Mouse (Mus musculus) left cerebral cortex, adult 2 months (tissue): Measurements from ENCODE around the gene Rabgap1l. TPM values are rescaled to one million over a fixed set of nuclear protein-coding genes. Genes with fewer than 3 reads are reported as not detected.
A peak's percentile ranks its signal among the peaks of the same experiment; 100 is the strongest.
"Not testable (repeated sequence)": the region's sequence is repeated elsewhere in the genome, so short reads cannot be mapped to it uniquely, and the experiment has no call there.

Source experiments
- DNase-seq, 2 experiments: peaks; one replicate each; pipeline ENCODE4 v3.0.0; 2021 to 2022; ENCODE audit warnings: low spot score in 2 of 2, mixed read lengths in 1 of 2; ENCODE audit errors: extremely low spot score in 1 of 2
- H3K27ac ChIP-seq: fragments of 200-600 bp; 2 replicates; pipeline ENCODE4 v1.8.1; 2022
- H3K4me3 ChIP-seq: fragments of 200-600 bp; 2 replicates; pipeline ENCODE4 v1.8.1; 2022
- CTCF ChIP-seq: fragments of 200-600 bp; IDR thresholded peaks from 2 replicates; pipeline ENCODE4 v1.8.1; 2022; ENCODE audit warnings: antibody characterized with exemption, mild to moderate bottlenecking, moderate library complexity
- intact Hi-C: fragments of 180-260 bp; cut with DNase I; formaldehyde crosslinking; loops from one replicate; pipeline ENCODE4 v1.15.1; 2025
- total RNA-seq, 2 experiments: library from RNA; stranded (reverse); gene quantifications; 2 replicates each; pipeline ENCODE4 v1.2.3; 2021

Gene Rabgap1l
- total RNA-seq, 2 experiments from 2014 or later = 195 to 202 TPM

DNA sequence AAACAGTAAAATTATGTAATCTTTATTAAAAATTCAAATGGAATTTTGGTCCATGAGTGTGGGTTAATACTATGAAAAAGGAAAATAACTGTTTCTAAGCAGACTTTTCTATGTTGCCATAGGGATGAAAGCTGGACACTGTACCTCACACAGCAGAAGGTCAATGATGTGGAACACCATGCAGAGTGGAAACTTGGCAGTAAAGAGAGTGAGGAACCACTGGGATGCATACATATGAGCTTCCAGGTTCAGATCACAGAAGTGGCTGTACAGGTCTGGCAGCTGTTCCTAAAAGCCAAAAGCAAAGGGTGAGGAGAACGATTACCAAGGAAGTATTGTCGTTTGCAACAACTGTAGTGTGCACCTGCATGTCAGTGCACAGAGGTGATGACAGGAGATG lies 351.3 kb downstream of the Rabgap1l start:
- intact Hi-C loops = no loop called here
- TF ChIP-seq CTCF = no peak
- no peak for DNase-seq
- H3K4me3 ChIP-seq = no peak overlapping the region
- H3K27ac ChIP-seq = no peak overlapping the region

DNA sequence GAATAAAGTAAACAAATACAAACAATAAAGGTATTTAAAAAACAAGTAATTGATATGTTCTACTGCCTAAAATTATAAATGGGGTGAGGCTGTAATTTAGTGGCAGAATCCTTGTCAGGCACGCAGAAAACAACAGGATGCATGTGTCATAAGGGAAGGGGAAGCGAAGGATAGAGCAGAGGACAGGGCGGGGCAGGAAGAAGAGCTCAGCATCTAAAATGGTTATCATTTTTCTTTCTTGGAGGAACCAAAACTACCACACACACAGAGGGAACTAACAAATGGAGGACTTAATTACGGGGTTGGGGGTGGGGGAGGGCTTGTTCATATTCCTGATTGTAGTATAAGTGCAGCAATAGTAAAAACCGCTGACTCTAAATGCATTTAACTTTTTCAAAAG lies 351.9 kb downstream of the Rabgap1l start:
- H3K4me3 ChIP-seq = no peak overlapping the region
- no peak overlapping the region for H3K27ac ChIP-seq
- no peak for DNase-seq
- TF ChIP-seq CTCF = no peak
- intact Hi-C loops = no loop called here

- Histone ChIP-seq H3K27ac (no peak overlapping the region), H3K4me3 (no peak overlapping the region)
- intact Hi-C loops = no loop called here
- DNase-seq = no peak
- no peak for TF ChIP-seq CTCF
These were observed 354.2 kb downstream of the Rabgap1l start for GRCm38 (mm10) chr1:160438820-160439219.

DNA sequence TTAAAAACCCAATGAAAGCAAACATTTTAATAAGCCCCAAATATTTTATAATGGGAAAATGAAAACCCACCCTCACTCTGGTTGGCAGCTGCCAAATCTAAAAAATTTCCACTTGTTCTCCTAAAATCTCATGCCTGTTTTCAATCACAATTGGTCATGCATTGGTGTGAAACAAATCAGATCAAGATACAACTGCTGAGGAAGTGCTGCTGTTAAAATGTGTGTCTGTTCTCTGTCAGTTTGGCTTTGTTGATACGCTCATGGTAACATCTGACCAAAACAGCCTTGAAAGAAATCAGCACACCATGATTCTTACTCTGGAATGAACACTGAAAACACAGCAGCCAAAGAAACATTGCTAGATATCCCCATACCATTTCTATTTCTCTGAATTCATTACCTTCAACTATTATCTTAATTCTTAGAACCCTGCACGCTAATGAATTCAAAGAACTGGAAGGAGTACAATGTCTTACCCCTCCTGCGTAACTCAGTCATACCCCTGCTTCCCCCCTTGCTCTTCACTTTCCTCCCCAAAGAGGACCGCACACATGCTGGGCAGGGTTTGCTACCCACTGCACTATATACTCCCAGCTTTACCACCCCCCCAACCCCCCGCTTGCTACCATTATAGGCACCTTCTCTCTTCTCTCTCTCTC lies 375.7 kb downstream of the Rabgap1l start:
- DNase-seq = no peak
- no peak for TF ChIP-seq CTCF
- intact Hi-C loops = no loop called here
- H3K27ac ChIP-seq = no peak overlapping the region
- no peak overlapping the region for H3K4me3 ChIP-seq

- intact Hi-C loops = no loop called here
- DNase-seq = peak in 1 of 2 experiments; percentile 32
- no peak overlapping the region for H3K4me3 ChIP-seq
These were observed 382.2 kb downstream of the Rabgap1l start for GRCm38 (mm10) chr1:160410822-160411221.

GRCm38 (mm10) chr1:160409689-160410088 lies 383.3 kb downstream of the Rabgap1l start:
- H3K4me3 ChIP-seq, DNase-seq, intact Hi-C loops, H3K27ac ChIP-seq: not testable (repeated sequence)

More at GRCm38 (mm10) chr1:160410822-160411221, 382.2 kb downstream of the Rabgap1l start:
- peak; percentile 59 for TF ChIP-seq CTCF
- no peak overlapping the region for H3K27ac ChIP-seq

GRCm38 (mm10) chr1:160409123-160409522 lies 383.9 kb downstream of the Rabgap1l start:
- H3K4me3 ChIP-seq = no peak overlapping the region
- no peak for TF ChIP-seq CTCF
- no peak for DNase-seq
- intact Hi-C loops = no loop called here
- no peak overlapping the region for H3K27ac ChIP-seq

- no peak for DNase-seq
- intact Hi-C loops = no loop called here
These were observed 384.6 kb downstream of the Rabgap1l start for GRCm38 (mm10) chr1:160408302-160408897.

DNA sequence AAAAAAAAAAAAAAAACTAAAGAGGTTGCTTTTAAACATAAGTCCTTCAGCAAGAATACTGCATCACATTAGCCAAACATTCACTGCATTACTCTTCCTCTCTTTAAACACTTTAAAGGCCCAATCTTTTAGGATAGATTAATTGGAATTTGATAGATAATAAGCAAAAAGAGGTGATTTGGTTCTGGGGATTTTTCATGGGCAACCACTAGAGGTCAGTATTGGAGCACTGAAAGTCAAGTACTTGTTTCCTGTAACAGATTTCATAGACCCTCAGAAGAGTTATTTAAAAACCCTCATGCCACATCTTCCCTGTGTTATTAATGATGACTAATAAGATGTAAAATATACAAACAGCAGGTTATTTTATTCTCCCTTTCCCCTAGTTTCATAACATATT lies 393.6 kb downstream of the Rabgap1l start:
- intact Hi-C loops = loop anchor here (1.0 kb wide), 1 partner anchor 318 kb away; no protein-coding TSS in a partner anchor
- Histone ChIP-seq H3K27ac (no peak overlapping the region), H3K4me3 (no peak overlapping the region)
- DNase-seq = peak; percentile 32 to 33
- peak; percentile 90 for TF ChIP-seq CTCF

More at GRCm38 (mm10) chr1:160408302-160408897, 384.6 kb downstream of the Rabgap1l start:
- no peak overlapping the region for H3K4me3 ChIP-seq
- H3K27ac ChIP-seq = no peak overlapping the region
- no peak; the same call in 1 of the 2 replicates for TF ChIP-seq CTCF

GRCm38 (mm10) chr1:160397037-160397436 lies 396.0 kb downstream of the Rabgap1l start:
- no peak for DNase-seq
- intact Hi-C loops = no loop called here
- TF ChIP-seq CTCF = no peak
- no peak overlapping the region for H3K4me3 ChIP-seq
- H3K27ac ChIP-seq = no peak overlapping the region

GRCm38 (mm10) chr1:160387446-160387845 lies 405.6 kb downstream of the Rabgap1l start:
- Histone ChIP-seq H3K4me3 (no peak overlapping the region), H3K27ac (no peak overlapping the region)
- intact Hi-C loops = no loop called here
- no peak for TF ChIP-seq CTCF
- no peak for DNase-seq

DNA sequence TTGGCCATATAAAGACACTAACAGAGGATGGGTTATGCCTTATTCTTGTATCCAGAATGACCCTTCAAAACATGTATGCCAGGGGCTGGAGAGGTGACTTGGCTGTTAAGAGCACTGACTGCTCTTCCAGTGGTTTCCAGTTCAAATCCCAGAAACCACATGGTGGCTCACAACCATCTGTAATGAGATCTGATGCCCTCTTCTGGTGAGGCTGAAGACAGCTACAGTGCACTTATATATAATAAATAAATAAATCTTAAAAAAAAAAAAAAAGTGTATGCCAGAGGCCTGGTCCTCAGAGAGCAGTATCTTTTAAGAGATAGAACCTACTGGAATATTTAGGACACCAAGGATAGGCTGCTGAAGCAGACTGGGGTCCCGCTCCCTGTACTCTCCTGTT lies 414.6 kb downstream of the Rabgap1l start:
- Histone ChIP-seq H3K4me3 (no peak overlapping the region), H3K27ac (no peak overlapping the region)
- intact Hi-C loops = loop anchor here (1.0 to 5.0 kb wide), 2 partner anchors 147 to 166 kb away; partner anchors contain the start of gene Cacybp
- TF ChIP-seq CTCF = peak; percentile 54
- no peak for DNase-seq
